11 mouse cellular contexts compared by ENCODE assay signal in the genomic region with DNA sequence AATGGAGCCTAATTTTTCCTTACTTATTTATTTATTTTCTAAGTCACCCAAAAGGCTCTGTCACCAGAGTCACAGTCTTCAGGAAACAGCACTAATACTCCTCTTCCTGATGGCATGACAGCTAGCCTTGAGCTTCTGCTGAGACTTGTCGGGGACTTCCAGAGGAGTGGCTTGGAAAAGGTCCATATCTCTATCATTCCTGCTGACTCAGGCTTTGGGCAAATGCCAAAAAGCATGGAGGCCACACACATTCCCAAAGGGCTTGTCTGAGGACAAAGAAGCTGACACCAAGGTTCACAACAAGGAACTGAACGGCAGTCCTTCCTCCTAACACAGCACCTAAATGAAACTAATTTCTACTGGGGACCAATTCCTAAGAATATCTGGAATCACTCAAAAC.
DNase-seq lines count a peak whose midpoint lies in the region; ATAC-seq and TF ChIP-seq lines count a peak whose summit lies in the region.
"Had no signal": no experiment of that assay in that cellular context is flagged by ENCODE, and none has a peak within 500 bp of the region (broad histone marks: within the 10 kb centered on the region; RNA-seq: fewer than 3 reads in every experiment).

No protein-coding gene starts in this region.

- DNase-seq in cerebellum, postnatal 14 days: peak; percentile 24 to 38
- no peak for DNase-seq in cerebellum, adult 8-10 months
- DNase-seq in adrenal gland, adult (ENCODE audit: inconsistent age in 2 of 2, low spot score in 1 of 2): peak; percentile 90 to 97
- peak; percentile 41 for DNase-seq in liver, postnatal 0 days
- no peak for DNase-seq in embryo, embryonic 10 days (ENCODE audit: low spot score)
- no peak for DNase-seq in layer of hippocampus, adult 8-10 months (ENCODE audit: low spot score in 2 of 2)
- no peak for DNase-seq in frontal cortex, postnatal 10 days (ENCODE audit: low spot score in 2 of 2)

- H3K9me3 ChIP-seq in heart, embryonic 15.5 days (replicated peaks): no peaks in the 10 kb centered on the region
- H3K9me3 ChIP-seq in liver, postnatal 0 days (ENCODE audit: low read length): no peaks in the 10 kb centered on the region
- H3K9me3 ChIP-seq: embryonic facial prominence, embryonic 13.5 days; neural tube, embryonic 13.5 days had no signal

- no peak overlapping the region for H3K4me2 ChIP-seq in heart, embryonic 15.5 days
- H3K4me2 ChIP-seq in liver, postnatal 0 days (ENCODE audit: low read depth, low read length): no peak overlapping the region
- H3K4me2 ChIP-seq: embryonic facial prominence, embryonic 13.5 days; neural tube, embryonic 13.5 days had no signal

- no peak overlapping the region for H3K4me3 ChIP-seq in heart, embryonic 15.5 days
- no peak overlapping the region for H3K4me3 ChIP-seq in liver, postnatal 0 days (ENCODE audit: low read depth, low read length)
- H3K4me3 ChIP-seq: embryonic facial prominence, embryonic 13.5 days; neural tube, embryonic 13.5 days had no signal

- no peaks in the 10 kb centered on the region for H3K27me3 ChIP-seq in heart, embryonic 15.5 days
- no peaks in the 10 kb centered on the region for H3K27me3 ChIP-seq in liver, postnatal 0 days (ENCODE audit: insufficient read depth, low read length)
- H3K27me3 ChIP-seq: embryonic facial prominence, embryonic 13.5 days; neural tube, embryonic 13.5 days had no signal

- WGBS in heart, embryonic 15.5 days: 16% methylated on average over 2 of the region's 2 CpGs
- 48% methylated on average over 2 of the region's 2 CpGs for WGBS in liver, postnatal 0 days (ENCODE audit: insufficient replicate concordance)

- TF ChIP-seq CTCF in liver, postnatal 0 days (IDR thresholded peaks at IDR 0.05; ENCODE audit: low read depth): no peak

- peak overlapping the region; percentile 11; the same call in 1 of the 2 replicates for H3K27ac ChIP-seq in heart, embryonic 15.5 days
- H3K27ac ChIP-seq in liver, postnatal 0 days (ENCODE audit: low read depth): no peak overlapping the region
- H3K27ac ChIP-seq: embryonic facial prominence, embryonic 13.5 days; neural tube, embryonic 13.5 days had no signal

- H3K9ac ChIP-seq in heart, embryonic 15.5 days: no peak overlapping the region
- H3K9ac ChIP-seq in liver, postnatal 0 days (replicated peaks): no peak overlapping the region
- H3K9ac ChIP-seq: embryonic facial prominence, embryonic 13.5 days; neural tube, embryonic 13.5 days had no signal

- 0 out of 2 replicates have a peak, but pooled peaks cover 13% of the 10 kb centered on the region for H3K4me1 ChIP-seq in heart, embryonic 15.5 days (replicated peaks)
- H3K4me1 ChIP-seq in liver, postnatal 0 days (ENCODE audit: insufficient read depth): no peaks in the 10 kb centered on the region
- H3K4me1 ChIP-seq: embryonic facial prominence, embryonic 13.5 days; neural tube, embryonic 13.5 days had no signal

- H3K36me3 ChIP-seq in heart, embryonic 15.5 days: no peaks in the 10 kb centered on the region
- no peaks in the 10 kb centered on the region for H3K36me3 ChIP-seq in liver, postnatal 0 days (replicated peaks; ENCODE audit: insufficient read depth, low read length)
- H3K36me3 ChIP-seq: embryonic facial prominence, embryonic 13.5 days; neural tube, embryonic 13.5 days had no signal

- peak; percentile 58 for ATAC-seq in heart, embryonic 15.5 days (replicated peaks; ENCODE audit: insufficient number of reproducible peaks, insufficient read depth, low FRiP score, low read depth)
- ATAC-seq in liver, postnatal 0 days: 0 out of 2 replicates have a peak, but pooled peaks have one; percentile 33
- ATAC-seq: activated CD4-positive, CD25-positive, alpha-beta regulatory T cell, adult 4 months had no signal

- TF ChIP-seq EP300 in liver, postnatal 0 days (IDR thresholded peaks at IDR 0.05; ENCODE audit: low read depth): peak; percentile 65; the same call in 1 of the 2 replicates

Comparison
In these comparisons a context has a peak if more than half of its experiments do, and no peak if none do; other contexts are left out.
1. DNase-seq: peak in cerebellum, postnatal 14 days (2 of 2), adrenal gland, adult (2 of 2) and liver, postnatal 0 days (single experiment); none in cerebellum, adult 8-10 months (single experiment), embryo, embryonic 10 days (single experiment), layer of hippocampus, adult 8-10 months (0 of 2) and frontal cortex, postnatal 10 days (0 of 2).